Mouse (Mus musculus) neutrophil, adult 5-6 weeks (primary cell): ENCODE measurements around the gene Cxcr5. TPM values are rescaled to one million over a fixed set of nuclear protein-coding genes. Genes with fewer than 3 reads are reported as not detected.

ENCODE experiments used
- ATAC-seq: fragments of 151-379, 151-347 bp; 2 replicates; pipeline ENCODE4 v1.8.0; 2017; ENCODE audit warnings: mild to moderate bottlenecking, moderate TSS enrichment; ENCODE audit not compliant: insufficient number of reproducible peaks, poor library complexity, low FRiP score, severe bottlenecking; ENCODE audit errors: extremely low read depth
- total RNA-seq: library from RNA; stranded (forward); fragments of 200-1000 nt; gene quantifications from 2 replicates; pipeline ENCODE4 v1.2.3, GENCODE M21; 2017

Gene Cxcr5
- total RNA-seq, 1 experiment from 2014 or later: 207 TPM

- no peak for ATAC-seq
Measured at GRCm38 (mm10) chr9:44468224-44468623, 93.5 kb downstream of the Cxcr5 start.

- peak; percentile 92 for ATAC-seq
Measured at GRCm38 (mm10) chr9:44461950-44462349, 99.7 kb downstream of the Cxcr5 start.

Other genes with a start within 250 kb of the Cxcr5 start
- 22.0 and 30.5 TPM in 2 replicates for gene C2cd2l, start 241.6 kb downstream of the Cxcr5 start, total RNA-seq
- gene Dpagt1, start 235.9 kb downstream of the Cxcr5 start, total RNA-seq: 4.4 and 7.1 TPM in 2 replicates
- gene H2afx, start 227.2 kb downstream of the Cxcr5 start, total RNA-seq: 17.6 and 20.0 TPM in 2 replicates
- 3.3 and 11.4 TPM in 2 replicates for gene Hmbs, start 217.6 kb downstream of the Cxcr5 start, total RNA-seq
- 34.6 and 37.4 TPM in 2 replicates for gene Vps11, start 200.2 kb downstream of the Cxcr5 start, total RNA-seq
- 39.9 and 42.2 TPM in 2 replicates for gene Hyou1, start 182.4 kb downstream of the Cxcr5 start, total RNA-seq
- gene Slc37a4, start 165.0 kb downstream of the Cxcr5 start, total RNA-seq: 15.4 and 21.5 TPM in 2 replicates
- 1,089 and 1,185 TPM in 2 replicates for gene Rps25, start 154.7 kb downstream of the Cxcr5 start, total RNA-seq
- 31.8 and 32.8 TPM in 2 replicates for gene Trappc4, start 154.3 kb downstream of the Cxcr5 start, total RNA-seq
- gene Ccdc84, start 143.3 kb downstream of the Cxcr5 start, total RNA-seq: 41.8 and 52.1 TPM in 2 replicates
- 0.37 TPM in 1 of 2 replicates, not detected in the other for gene Foxr1, start 120.7 kb downstream of the Cxcr5 start, total RNA-seq
- gene Upk2, start 106.9 kb downstream of the Cxcr5 start, total RNA-seq: not detected in 2 replicates
- gene Bcl9l, start 79.1 kb downstream of the Cxcr5 start, total RNA-seq: 18.3 and 26.5 TPM in 2 replicates
- 301 and 311 TPM in 2 replicates for gene Ddx6, start 43.0 kb upstream of the Cxcr5 start, total RNA-seq
- not detected in 2 replicates for gene Treh, start 111.4 kb upstream of the Cxcr5 start, total RNA-seq
- gene Phldb1, start 173.3 kb upstream of the Cxcr5 start, total RNA-seq: 0.25 TPM in 1 of 2 replicates, not detected in the other
- gene Arcn1, start 206.0 kb upstream of the Cxcr5 start, total RNA-seq: 130 and 132 TPM in 2 replicates
- gene Ift46, start 206.0 kb upstream of the Cxcr5 start, total RNA-seq: 49.6 and 51.0 TPM in 2 replicates
- 0.25 TPM in 1 of 2 replicates, not detected in the other for gene Tmem25, start 237.4 kb upstream of the Cxcr5 start, total RNA-seq
- gene Ttc36, start 241.2 kb upstream of the Cxcr5 start, total RNA-seq: 0.93 and 1.4 TPM in 2 replicates